Mouse (Mus musculus): ENCODE measurements around the gene Npc1l1. TPM values are rescaled to one million over a fixed set of nuclear protein-coding genes. Genes with fewer than 3 reads are reported as not detected.

The Npc1l1 gene
- polyA plus RNA-seq, 1 experiment: 0.24 TPM

DNA sequence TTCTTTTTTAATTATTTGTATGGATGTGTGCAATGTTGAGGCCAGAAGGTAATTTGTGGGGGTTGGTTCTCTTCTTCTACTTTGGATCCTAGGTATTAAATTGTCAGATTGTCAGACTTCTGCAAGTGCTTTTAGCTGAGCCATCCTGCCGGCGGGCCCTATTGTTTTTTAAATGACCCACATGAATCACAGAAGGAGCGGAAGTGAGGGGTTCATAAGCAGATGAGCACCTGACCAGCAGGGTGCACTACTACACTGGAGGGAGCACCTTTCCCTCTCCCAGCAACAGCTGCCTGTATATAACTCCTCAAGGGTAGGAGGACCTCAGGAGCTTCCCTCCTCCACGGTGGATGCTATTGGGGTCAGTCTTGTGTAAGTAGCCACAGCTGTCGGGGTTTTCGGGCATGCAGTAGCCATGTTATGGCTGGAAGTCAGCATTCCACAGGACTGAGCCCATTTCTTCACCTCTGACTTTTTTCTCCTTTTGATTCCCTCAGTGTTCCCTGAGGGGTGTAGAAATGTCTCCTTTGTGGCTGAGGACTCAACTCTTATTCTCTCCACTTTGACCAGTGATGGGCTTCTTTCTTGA lies 49.0 kb downstream of the Npc1l1 start:
- DNase-seq: peak; percentile 57

DNA sequence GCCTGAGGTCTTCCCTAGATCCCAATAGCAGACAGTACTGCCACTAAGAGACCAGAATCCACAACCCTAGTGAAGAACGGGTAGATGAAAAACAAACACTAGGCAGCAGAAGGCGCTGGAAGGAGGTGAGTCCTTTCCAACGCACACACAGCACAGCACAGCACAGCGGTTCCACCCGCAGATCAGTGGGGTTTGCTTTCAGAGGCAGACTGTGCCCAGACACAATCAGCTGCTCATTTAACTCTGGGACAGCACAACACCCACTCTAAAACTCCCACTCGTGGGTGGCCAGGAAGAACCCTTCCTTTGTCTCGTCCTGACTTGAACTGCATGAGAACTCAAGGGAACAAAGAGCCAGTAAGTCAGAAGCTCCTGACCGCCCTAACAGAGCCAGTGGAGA lies 50.7 kb downstream of the Npc1l1 start:
- no peaks in the 10 kb centered on the region for H3K36me3 ChIP-seq (ENCODE audit: control insufficient read depth, insufficient read depth, low read length)
- TF ChIP-seq POLR2A (IDR thresholded peaks at IDR 0.05; ENCODE audit: control insufficient read depth, extremely low read depth, insufficient read depth, low read length, poor library complexity): no peak
- no peak for TF ChIP-seq CTCF (IDR thresholded peaks at IDR 0.05; ENCODE audit: borderline replicate concordance, control insufficient read depth, extremely low read depth, insufficient read depth, low read length, poor library complexity)
- WGBS: 18% methylated on average over 8 of the region's 8 CpGs
- no peaks in the 10 kb centered on the region for H3K27me3 ChIP-seq (ENCODE audit: control insufficient read depth, insufficient read depth, low read length)
- H3K4me3 ChIP-seq (ENCODE audit: control insufficient read depth, insufficient read depth, low read length): no peak overlapping the region
- H3K27ac ChIP-seq (ENCODE audit: control insufficient read depth, insufficient read depth, low read length): peak overlapping the region; percentile 91
- DNase-seq: peak; percentile 43
- H3K4me1 ChIP-seq (replicated peaks; ENCODE audit: control insufficient read depth, insufficient read depth, low read length): peaks cover 39% of the 10 kb centered on the region

More for the DNA sequence above, 49.0 kb downstream of the Npc1l1 start:
- Histone ChIP-seq H3K27ac (ENCODE audit: control insufficient read depth, insufficient read depth, low read length) (no peak overlapping the region), H3K36me3 (ENCODE audit: control insufficient read depth, insufficient read depth, low read length) (no peaks in the 10 kb centered on the region), H3K27me3 (ENCODE audit: control insufficient read depth, insufficient read depth, low read length) (no peaks in the 10 kb centered on the region), H3K4me1 (replicated peaks; ENCODE audit: control insufficient read depth, insufficient read depth, low read length) (peaks cover 50% of the 10 kb centered on the region), H3K4me3 (ENCODE audit: control insufficient read depth, insufficient read depth, low read length) (no peak overlapping the region)
- 50% methylated on average over 6 of the region's 6 CpGs for WGBS
- no peak for TF ChIP-seq POLR2A (IDR thresholded peaks at IDR 0.05; ENCODE audit: control insufficient read depth, extremely low read depth, insufficient read depth, low read length, poor library complexity)
- no peak for TF ChIP-seq CTCF (IDR thresholded peaks at IDR 0.05; ENCODE audit: borderline replicate concordance, control insufficient read depth, extremely low read depth, insufficient read depth, low read length, poor library complexity)

DNA sequence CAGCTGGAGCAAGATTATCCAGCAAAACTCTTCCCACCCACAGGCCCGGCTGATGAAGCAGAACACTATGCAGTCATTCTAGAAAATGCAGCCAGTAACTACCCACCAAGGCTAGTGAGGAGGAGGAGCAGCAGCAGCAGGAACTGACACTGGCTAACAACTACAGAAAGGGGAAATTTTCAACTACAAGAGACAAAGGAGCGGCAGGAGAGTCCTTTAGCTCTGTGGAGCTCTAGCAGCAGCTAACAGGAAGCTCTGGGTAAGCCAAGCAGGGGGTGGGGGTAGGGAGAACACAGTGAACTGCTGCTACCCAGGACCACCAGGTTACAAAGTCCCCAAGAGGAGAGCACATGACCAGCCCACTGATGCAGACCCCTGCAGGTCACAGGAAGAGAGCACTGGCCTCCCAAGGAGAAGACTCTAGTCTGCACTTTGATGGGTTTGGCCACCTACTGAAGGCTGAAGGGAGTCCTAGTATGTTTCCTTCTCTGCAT lies 51.2 kb downstream of the Npc1l1 start:
- peaks cover 36% of the 10 kb centered on the region for H3K4me1 ChIP-seq (replicated peaks; ENCODE audit: control insufficient read depth, insufficient read depth, low read length)

DNA sequence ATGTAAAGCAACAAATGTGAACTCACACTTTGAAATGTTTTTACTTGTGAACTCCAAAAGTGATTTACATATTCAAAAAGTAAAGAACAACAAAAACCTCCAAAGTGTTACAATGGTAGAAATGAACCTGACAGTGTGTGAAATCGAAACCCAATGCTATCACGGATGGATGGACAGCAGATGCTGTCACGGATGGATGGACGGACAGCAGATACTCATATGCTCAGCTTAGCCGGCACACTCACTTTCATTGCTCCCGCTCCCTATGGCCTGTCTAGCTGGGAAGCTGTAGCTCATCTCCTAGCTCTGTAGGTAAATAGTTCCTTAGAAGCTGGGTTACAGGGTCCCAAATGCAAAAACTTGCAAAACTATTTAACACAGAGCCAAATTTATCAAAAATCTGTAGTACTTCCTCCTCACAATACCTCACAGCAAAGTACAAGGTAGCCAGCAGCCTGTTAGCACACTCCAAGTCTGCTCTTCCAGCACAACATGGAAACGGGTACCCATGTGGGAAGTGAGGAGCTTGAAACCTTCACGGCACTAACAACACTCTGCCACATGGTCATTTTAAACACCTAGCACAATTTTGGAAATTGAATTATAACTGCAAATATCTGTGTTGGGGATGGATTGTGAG lies 52.0 kb downstream of the Npc1l1 start:
- peaks cover 32% of the 10 kb centered on the region for H3K4me1 ChIP-seq (replicated peaks; ENCODE audit: control insufficient read depth, insufficient read depth, low read length)
- DNase-seq: no peak
- H3K36me3 ChIP-seq (ENCODE audit: control insufficient read depth, insufficient read depth, low read length): no peaks in the 10 kb centered on the region
- WGBS: 91% methylated on average over 8 of the region's 8 CpGs
- H3K27me3 ChIP-seq (ENCODE audit: control insufficient read depth, insufficient read depth, low read length): no peaks in the 10 kb centered on the region
- peak overlapping the region; percentile 91 for H3K27ac ChIP-seq (ENCODE audit: control insufficient read depth, insufficient read depth, low read length)
- no peak overlapping the region for H3K4me3 ChIP-seq (ENCODE audit: control insufficient read depth, insufficient read depth, low read length)
- TF ChIP-seq POLR2A (IDR thresholded peaks at IDR 0.05; ENCODE audit: control insufficient read depth, extremely low read depth, insufficient read depth, low read length, poor library complexity): no peak
- TF ChIP-seq CTCF (IDR thresholded peaks at IDR 0.05; ENCODE audit: borderline replicate concordance, control insufficient read depth, extremely low read depth, insufficient read depth, low read length, poor library complexity): no peak

More for the DNA sequence above, 51.2 kb downstream of the Npc1l1 start:
- Histone ChIP-seq H3K27me3 (ENCODE audit: control insufficient read depth, insufficient read depth, low read length) (no peaks in the 10 kb centered on the region), H3K27ac (ENCODE audit: control insufficient read depth, insufficient read depth, low read length) (peak overlapping the region; percentile 91), H3K36me3 (ENCODE audit: control insufficient read depth, insufficient read depth, low read length) (no peaks in the 10 kb centered on the region), H3K4me3 (ENCODE audit: control insufficient read depth, insufficient read depth, low read length) (peak overlapping the region; percentile 23; the same call in 1 of the 2 replicates)
- WGBS: 5% methylated on average over 2 of the region's 2 CpGs
- TF ChIP-seq POLR2A (IDR thresholded peaks at IDR 0.05; ENCODE audit: control insufficient read depth, extremely low read depth, insufficient read depth, low read length, poor library complexity) (no peak), CTCF (IDR thresholded peaks at IDR 0.05; ENCODE audit: borderline replicate concordance, control insufficient read depth, extremely low read depth, insufficient read depth, low read length, poor library complexity) (no peak)
- peak; percentile 72 for DNase-seq

DNA sequence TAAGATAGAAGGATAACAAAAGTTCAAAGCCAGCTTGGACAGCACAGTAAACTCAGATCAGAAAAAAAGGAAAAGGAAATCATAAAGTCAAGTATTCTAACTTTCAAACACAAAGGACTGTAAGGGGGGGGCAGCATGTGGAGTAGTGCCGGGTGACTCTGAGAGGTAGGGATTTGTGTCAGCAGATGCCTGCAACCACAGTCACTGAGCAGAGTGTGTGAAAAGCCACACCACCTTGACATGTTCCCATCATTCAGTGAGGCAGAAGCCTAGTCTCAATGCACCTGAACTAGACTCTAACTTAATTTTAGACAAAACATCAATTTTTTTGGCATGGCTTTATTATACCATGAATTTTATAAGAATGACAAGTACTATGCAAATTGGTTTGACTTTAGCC lies 54.4 kb downstream of the Npc1l1 start:
- no peak for TF ChIP-seq CTCF (IDR thresholded peaks at IDR 0.05; ENCODE audit: borderline replicate concordance, control insufficient read depth, extremely low read depth, insufficient read depth, low read length, poor library complexity)
- Histone ChIP-seq H3K27ac (ENCODE audit: control insufficient read depth, insufficient read depth, low read length) (no peak overlapping the region), H3K4me3 (ENCODE audit: control insufficient read depth, insufficient read depth, low read length) (no peak overlapping the region), H3K4me1 (replicated peaks; ENCODE audit: control insufficient read depth, insufficient read depth, low read length) (peaks cover 22% of the 10 kb centered on the region), H3K36me3 (ENCODE audit: control insufficient read depth, insufficient read depth, low read length) (no peaks in the 10 kb centered on the region), H3K27me3 (ENCODE audit: control insufficient read depth, insufficient read depth, low read length) (no peaks in the 10 kb centered on the region)
- 33% methylated on average over 1 of the region's 1 CpGs for WGBS
- DNase-seq: no peak

DNA sequence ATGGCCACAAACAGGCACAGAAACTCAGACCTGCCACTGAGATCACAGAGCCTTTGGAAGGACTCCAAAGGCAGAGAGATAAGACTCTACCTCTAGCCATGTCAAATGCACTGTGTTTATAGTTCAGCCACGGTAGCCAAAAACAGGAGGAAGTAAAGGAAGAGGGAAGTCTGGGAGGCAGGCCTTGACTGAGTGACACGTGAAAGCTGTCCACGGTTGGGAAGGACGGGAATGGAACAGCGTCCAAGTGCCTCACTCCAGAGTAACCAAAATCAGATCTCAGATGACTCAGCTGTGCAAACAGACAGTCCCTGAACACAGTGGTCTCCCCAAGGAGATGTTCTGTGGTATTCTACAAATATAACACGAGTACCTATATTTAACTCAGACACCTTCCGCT lies 55.2 kb downstream of the Npc1l1 start:
- TF ChIP-seq CTCF (IDR thresholded peaks at IDR 0.05; ENCODE audit: borderline replicate concordance, control insufficient read depth, extremely low read depth, insufficient read depth, low read length, poor library complexity) (no peak), POLR2A (IDR thresholded peaks at IDR 0.05; ENCODE audit: control insufficient read depth, extremely low read depth, insufficient read depth, low read length, poor library complexity) (no peak)
- WGBS: 70% methylated on average over 7 of the region's 7 CpGs
- Histone ChIP-seq H3K27me3 (ENCODE audit: control insufficient read depth, insufficient read depth, low read length) (no peaks in the 10 kb centered on the region), H3K4me3 (ENCODE audit: control insufficient read depth, insufficient read depth, low read length) (no peak overlapping the region), H3K4me1 (replicated peaks; ENCODE audit: control insufficient read depth, insufficient read depth, low read length) (peaks cover 15% of the 10 kb centered on the region), H3K27ac (ENCODE audit: control insufficient read depth, insufficient read depth, low read length) (no peak overlapping the region), H3K36me3 (ENCODE audit: control insufficient read depth, insufficient read depth, low read length) (no peaks in the 10 kb centered on the region)
- DNase-seq: no peak

All from thymus, adult 2 months (tissue).